Mouse (Mus musculus) brain, embryonic 14.5 days (tissue): ENCODE measurements around the gene Hey2.

Source experiments
- CTCF ChIP-seq: fragments of 200-500 bp; IDR thresholded peaks from 2 replicates; pipeline ENCODE4 v1.5.1; 2012; ENCODE audit warnings: inconsistent platforms, mild to moderate bottlenecking, moderate library complexity, borderline replicate concordance; ENCODE audit not compliant: insufficient read depth, insufficient read length; ENCODE audit errors: extremely low read depth
- POLR2A ChIP-seq: fragments of 200-500 bp; IDR thresholded peaks from 2 replicates; pipeline ENCODE4 v1.6.1; 2012; ENCODE audit warnings: mild to moderate bottlenecking, inconsistent platforms, borderline replicate concordance; ENCODE audit not compliant: poor library complexity, insufficient read depth, insufficient read length, severe bottlenecking; ENCODE audit errors: extremely low read depth

DNA sequence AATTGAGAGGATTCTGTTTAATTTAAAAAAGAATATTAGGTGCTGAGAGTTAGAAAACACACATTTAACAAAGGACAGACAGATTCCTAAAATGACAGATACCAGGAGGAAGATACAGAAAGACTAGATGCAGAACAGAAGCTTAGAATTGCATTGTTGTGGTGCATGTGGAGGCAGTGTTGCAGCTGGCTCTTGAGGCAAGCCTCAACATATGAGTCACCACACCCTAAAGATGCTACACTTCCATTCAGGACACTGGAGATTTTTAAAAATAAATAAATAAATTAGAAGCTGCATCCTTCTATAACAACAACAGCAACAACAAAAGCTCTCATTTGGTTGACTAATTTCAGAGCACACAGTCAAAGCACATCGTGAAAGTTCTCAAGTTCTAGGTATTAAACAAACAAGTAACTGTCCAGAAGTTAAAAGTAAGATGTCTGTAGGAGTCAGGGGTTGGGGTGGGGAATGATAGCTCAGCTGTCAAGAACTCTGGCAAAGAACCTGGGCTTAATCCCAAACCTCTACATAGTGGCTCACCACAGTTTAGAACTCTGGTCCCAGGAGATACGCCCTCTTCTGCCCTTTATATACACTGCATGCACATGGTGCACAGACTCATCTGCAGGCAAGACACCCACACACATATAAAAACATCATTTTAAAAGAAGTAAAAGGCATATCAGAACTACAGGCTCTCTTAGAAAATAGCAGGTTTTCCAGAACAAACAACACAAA, 42.7 kb downstream of the Hey2 start:
- TF ChIP-seq POLR2A (no peak), CTCF (no peak)
